Mouse (Mus musculus) bone marrow, adult 2 months (tissue): ENCODE data around the gene Abcg8. TPM values are rescaled to one million over a fixed set of nuclear protein-coding genes. Genes with fewer than 3 reads are reported as not detected.

Source experiments
- H3K27ac ChIP-seq: fragments of 200-500 bp; 2 replicates; pipeline ENCODE4 v1.5.1; 2012; ENCODE audit warnings: low read depth, mild to moderate bottlenecking, control low read depth, inconsistent platforms, low read length; ENCODE audit not compliant: control insufficient read depth, poor library complexity, insufficient read depth
- H3K4me1 ChIP-seq: fragments of 200-500 bp; 2 replicates; pipeline ENCODE4 v1.6.1; 2011; ENCODE audit warnings: low read length; ENCODE audit not compliant: control insufficient read depth, insufficient read depth
- H3K4me3 ChIP-seq: fragments of 200-500 bp; replicated peaks from 2 replicates; pipeline ENCODE3; 2011; ENCODE audit warnings: mild to moderate bottlenecking, low read depth, low read length, control low read depth; ENCODE audit not compliant: control insufficient read depth
- CTCF ChIP-seq: fragments of 200-500 bp; IDR thresholded peaks from 2 replicates; pipeline ENCODE4 v1.5.1; 2011; ENCODE audit warnings: low read length, control low read depth; ENCODE audit not compliant: control insufficient read depth, insufficient read depth
- POLR2A ChIP-seq: fragments of 200-500 bp; IDR thresholded peaks from 2 replicates; pipeline ENCODE4 v1.6.1; 2011; ENCODE audit warnings: low read depth, mild to moderate bottlenecking, control low read depth, low read length, borderline replicate concordance; ENCODE audit not compliant: control insufficient read depth
- WGBS: fragments of 180-500 bp; shearing (Covaris S2); methylation state at CpG from one replicate; pipeline ENCODE4 v1.1.7; 2018; 5-methylcytosine and 5-hydroxymethylcytosine counted together
- polyA plus RNA-seq: library from polyadenylated mRNA; stranded (reverse); fragments of >200 nt; gene quantifications from 2 replicates; pipeline ENCODE4 v1.2.4, GENCODE M21; 2011; ENCODE audit warnings: low replicate concordance; ENCODE audit not compliant: missing spikeins, insufficient read depth, insufficient read length

The Abcg8 gene
- polyA plus RNA-seq, 1 experiment = not detected

DNA sequence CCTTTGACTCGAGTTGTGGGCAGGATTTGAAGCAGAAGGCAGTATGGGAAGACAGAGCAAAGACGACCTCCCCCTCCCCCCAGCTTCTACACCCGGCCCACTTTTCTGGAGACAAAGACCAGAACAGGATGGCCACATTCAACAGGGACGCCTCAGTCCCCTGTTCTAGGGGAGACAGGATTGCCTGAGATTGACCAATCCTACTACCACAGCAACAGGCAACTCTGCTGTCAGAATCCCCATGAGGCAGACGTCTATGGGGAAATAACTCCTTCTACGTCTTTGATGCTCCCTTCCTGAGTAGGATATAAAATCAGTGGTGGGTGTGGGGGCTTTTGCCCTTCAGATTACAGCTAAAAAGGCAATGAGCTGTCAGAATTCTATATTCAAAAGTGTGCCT lies 8.2 kb downstream of the Abcg8 start:
- H3K4me1 ChIP-seq = no peaks in the 10 kb centered on the region
- H3K27ac ChIP-seq = no peak overlapping the region
- no peak overlapping the region for H3K4me3 ChIP-seq
- whole genome bisulfite sequencing = 21% methylated on average over 6 of the region's 6 CpGs
- TF ChIP-seq POLR2A (no peak), CTCF (no peak)

DNA sequence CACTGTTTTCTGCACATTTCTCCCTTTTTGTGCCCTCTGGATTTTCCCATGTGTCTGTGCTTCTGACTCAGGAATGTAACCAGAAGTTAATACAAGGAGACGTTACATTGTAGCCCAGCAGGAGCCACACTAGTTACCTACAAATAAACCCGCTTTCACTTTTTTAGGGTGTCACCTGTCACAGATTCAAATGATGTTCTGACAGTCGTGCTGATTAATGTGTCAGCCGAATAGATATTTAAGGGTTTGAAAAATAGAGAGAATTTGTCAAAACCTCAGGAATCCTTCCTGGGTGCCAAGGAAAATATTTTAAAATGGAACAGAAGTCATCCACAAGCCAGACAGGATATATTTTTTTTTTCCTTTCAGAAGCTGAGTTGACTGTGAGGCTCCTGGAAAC lies 9.2 kb downstream of the Abcg8 start:
- no peak overlapping the region for H3K4me3 ChIP-seq
- H3K4me1 ChIP-seq = no peaks in the 10 kb centered on the region
- no peak overlapping the region for H3K27ac ChIP-seq
- 84% methylated on average over 4 of the region's 4 CpGs for WGBS
- TF ChIP-seq POLR2A (no peak), CTCF (no peak)

- TF ChIP-seq CTCF = no peak
- TF ChIP-seq POLR2A = no peak
- WGBS = 84% methylated on average over 5 of the region's 5 CpGs
- Histone ChIP-seq H3K4me3 (no peak overlapping the region), H3K27ac (no peak overlapping the region), H3K4me1 (no peaks in the 10 kb centered on the region)
These were observed 11.9 kb downstream of the Abcg8 start for GRCm38 (mm10) chr17:84687994-84688393.

GRCm38 (mm10) chr17:84688834-84689233 lies 12.7 kb downstream of the Abcg8 start:
- no peak for TF ChIP-seq POLR2A
- TF ChIP-seq CTCF = no peak
- no peaks in the 10 kb centered on the region for H3K4me1 ChIP-seq
- H3K27ac ChIP-seq = no peak overlapping the region
- H3K4me3 ChIP-seq = no peak overlapping the region
- 47% methylated on average over 11 of the region's 11 CpGs for WGBS

GRCm38 (mm10) chr17:84689316-84689715 lies 13.2 kb downstream of the Abcg8 start:
- WGBS = 78% methylated on average over 5 of the region's 5 CpGs
- Histone ChIP-seq H3K27ac (no peak overlapping the region), H3K4me3 (no peak overlapping the region), H3K4me1 (no peaks in the 10 kb centered on the region)
- TF ChIP-seq POLR2A (no peak), CTCF (no peak)

- 84% methylated on average over 5 of the region's 5 CpGs for WGBS
- TF ChIP-seq POLR2A = no peak
- no peak for TF ChIP-seq CTCF
- Histone ChIP-seq H3K4me3 (no peak overlapping the region), H3K27ac (no peak overlapping the region), H3K4me1 (no peaks in the 10 kb centered on the region)
These were observed 14.0 kb downstream of the Abcg8 start for GRCm38 (mm10) chr17:84690111-84690510.

DNA sequence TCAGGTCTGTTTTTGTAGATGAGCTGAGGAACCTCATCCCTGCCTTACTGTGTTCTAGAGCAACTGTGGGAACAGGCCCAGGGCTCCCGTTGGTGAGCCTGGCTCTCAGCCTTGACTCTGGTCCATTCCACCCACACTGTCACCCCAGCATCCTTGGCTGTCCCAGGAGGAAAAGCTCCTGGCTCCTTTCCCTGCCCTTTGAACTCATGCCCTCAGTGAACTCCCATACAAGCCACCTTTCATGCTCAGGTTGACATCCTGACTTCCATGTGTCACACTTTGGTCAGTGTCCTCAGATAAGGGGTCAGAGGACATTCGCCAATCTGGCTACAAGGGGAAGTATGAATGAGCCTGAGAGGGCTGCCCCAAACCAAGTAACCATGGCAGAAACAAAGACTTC lies 17.6 kb downstream of the Abcg8 start:
- WGBS = 67% methylated on average over 2 of the region's 2 CpGs
- TF ChIP-seq POLR2A (no peak), CTCF (no peak)
- Histone ChIP-seq H3K27ac (no peak overlapping the region), H3K4me3 (no peak overlapping the region), H3K4me1 (no peaks in the 10 kb centered on the region)

DNA sequence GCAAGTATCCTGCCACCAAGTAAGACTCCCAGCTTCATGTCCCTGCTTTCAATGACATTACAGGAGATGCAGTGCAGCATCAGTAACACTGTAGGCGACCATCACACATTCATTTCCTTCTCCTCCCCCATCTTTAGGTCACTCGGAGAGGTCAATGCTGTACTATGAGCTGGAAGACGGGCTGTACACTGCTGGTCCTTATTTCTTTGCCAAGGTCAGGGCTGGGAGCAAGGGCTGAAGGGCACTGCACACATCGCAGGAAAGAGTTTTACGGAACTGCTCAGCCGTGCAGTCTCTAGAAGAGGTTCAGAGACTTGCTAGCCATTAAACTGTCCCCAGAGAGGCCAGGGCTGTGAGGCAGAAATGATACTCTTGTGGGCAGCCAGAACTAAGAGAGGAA lies 20.4 kb downstream of the Abcg8 start:
- no peak overlapping the region for H3K4me3 ChIP-seq
- H3K27ac ChIP-seq = no peak overlapping the region
- TF ChIP-seq POLR2A (no peak), CTCF (no peak)
- WGBS = 73% methylated on average over 6 of the region's 6 CpGs
- H3K4me1 ChIP-seq = no peaks in the 10 kb centered on the region; the same call in 1 of the 2 replicates

DNA sequence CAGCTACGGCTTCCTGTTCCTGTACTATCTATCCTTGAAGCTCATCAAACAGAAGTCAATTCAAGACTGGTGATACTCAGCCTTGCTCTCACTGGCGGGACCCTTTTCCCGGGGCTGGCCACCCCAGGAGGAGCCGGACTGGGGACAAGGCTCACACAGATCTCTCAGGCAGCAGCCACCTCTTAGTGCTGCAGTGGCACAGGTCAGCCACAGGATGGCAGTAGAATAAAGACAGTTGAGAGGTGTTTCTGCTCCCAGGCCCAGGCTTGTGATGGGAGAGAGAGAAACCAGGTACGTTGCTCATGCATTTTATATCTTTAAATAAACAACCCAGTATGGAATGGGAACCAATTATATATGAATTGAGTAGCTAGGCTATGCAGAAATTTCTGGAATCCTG lies 22.6 kb downstream of the Abcg8 start:
- Histone ChIP-seq H3K4me3 (no peak overlapping the region), H3K4me1 (no peaks in the 10 kb centered on the region; the same call in 1 of the 2 replicates), H3K27ac (no peak overlapping the region)
- peak; percentile 86 for TF ChIP-seq CTCF
- TF ChIP-seq POLR2A = no peak
- 27% methylated on average over 5 of the region's 5 CpGs for WGBS

DNA sequence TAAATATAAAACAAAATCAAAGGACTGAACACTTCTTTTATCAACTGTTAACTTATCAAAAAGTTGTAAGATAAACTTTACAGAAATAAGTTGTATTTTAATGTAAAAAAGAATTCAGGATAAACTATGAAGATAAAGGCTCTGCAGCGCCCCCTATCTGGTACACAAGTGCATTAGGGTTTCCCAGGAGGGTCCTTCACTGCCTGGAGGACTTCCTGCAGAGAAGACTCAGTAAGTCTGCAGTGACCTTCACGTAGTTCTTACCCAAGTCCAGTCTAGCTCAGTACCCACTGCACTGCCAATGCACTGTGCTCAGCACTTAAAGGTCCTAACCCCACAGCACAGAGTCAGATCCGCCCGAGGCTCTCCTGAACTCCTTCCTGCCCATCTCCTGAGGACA lies 31.3 kb downstream of the Abcg8 start:
- H3K27ac ChIP-seq = no peak overlapping the region
- no peak overlapping the region for H3K4me3 ChIP-seq
- 71% methylated on average over 4 of the region's 4 CpGs for WGBS
- no peak for TF ChIP-seq POLR2A
- TF ChIP-seq CTCF = no peak
- no peaks in the 10 kb centered on the region for H3K4me1 ChIP-seq
